Mouse (Mus musculus) splenic B cell, adult 2 months (primary cell): ENCODE results near the gene Cmc2.

Source experiments
- DNase-seq: peaks from one replicate; pipeline ENCODE4 v3.0.0-alpha.2; 2011; ENCODE audit warnings: low read depth, low spot score
- H3K27me3 ChIP-seq: 2 replicates; pipeline ENCODE4 v1.6.1; 2012; ENCODE audit warnings: mild to moderate bottlenecking, low read length, moderate library complexity, mixed read lengths; ENCODE audit not compliant: control insufficient read depth, poor library complexity, insufficient read depth, severe bottlenecking
- H3K36me3 ChIP-seq: 2 replicates; pipeline ENCODE4 v1.6.1; 2012; ENCODE audit warnings: mild to moderate bottlenecking, low read length, moderate library complexity, mixed read lengths; ENCODE audit not compliant: control insufficient read depth, poor library complexity, insufficient read depth, severe bottlenecking

Cmc2 gene

GRCm38 (mm10) chr8:116881396-116881795 is 39.9 kb downstream of the Cmc2 start:
- no peak for DNase-seq
- Histone ChIP-seq H3K36me3 (no peaks in the 10 kb centered on the region), H3K27me3 (no peaks in the 10 kb centered on the region)

- peak; percentile 84 for DNase-seq
- Histone ChIP-seq H3K36me3 (no peaks in the 10 kb centered on the region), H3K27me3 (no peaks in the 10 kb centered on the region)
Observed at GRCm38 (mm10) chr8:116875798-116876450, 45.3 kb downstream of the Cmc2 start.

- no peaks in the 10 kb centered on the region for H3K36me3 ChIP-seq
- no peaks in the 10 kb centered on the region for H3K27me3 ChIP-seq
- DNase-seq: no peak
Observed at GRCm38 (mm10) chr8:116873986-116874385, 47.3 kb downstream of the Cmc2 start.

- Histone ChIP-seq H3K27me3 (no peaks in the 10 kb centered on the region), H3K36me3 (no peaks in the 10 kb centered on the region)
- DNase-seq: peak; percentile 62
Observed at GRCm38 (mm10) chr8:116873586-116873985, 47.7 kb downstream of the Cmc2 start.

GRCm38 (mm10) chr8:116872761-116873342 is 48.4 kb downstream of the Cmc2 start:
- peak; percentile 67 for DNase-seq
- no peaks in the 10 kb centered on the region for H3K36me3 ChIP-seq
- no peaks in the 10 kb centered on the region for H3K27me3 ChIP-seq

GRCm38 (mm10) chr8:116868699-116869098 is 52.6 kb downstream of the Cmc2 start:
- DNase-seq: peak; percentile 45
- Histone ChIP-seq H3K36me3 (no peaks in the 10 kb centered on the region), H3K27me3 (no peaks in the 10 kb centered on the region; the same call in 1 of the 2 replicates)

- H3K36me3 ChIP-seq: no peaks in the 10 kb centered on the region
- no peaks in the 10 kb centered on the region; the same call in 1 of the 2 replicates for H3K27me3 ChIP-seq
- no peak for DNase-seq
Observed at GRCm38 (mm10) chr8:116867321-116867720, 53.9 kb downstream of the Cmc2 start.

- peak; percentile 65 for DNase-seq
- no peaks in the 10 kb centered on the region; the same call in 1 of the 2 replicates for H3K27me3 ChIP-seq
- no peaks in the 10 kb centered on the region for H3K36me3 ChIP-seq
Observed at GRCm38 (mm10) chr8:116866118-116866903, 54.9 kb downstream of the Cmc2 start.

GRCm38 (mm10) chr8:116864514-116864913 is 56.7 kb downstream of the Cmc2 start:
- Histone ChIP-seq H3K36me3 (no peaks in the 10 kb centered on the region), H3K27me3 (no peaks in the 10 kb centered on the region; the same call in 1 of the 2 replicates)
- DNase-seq: no peak

- Histone ChIP-seq H3K36me3 (no peaks in the 10 kb centered on the region), H3K27me3 (no peaks in the 10 kb centered on the region; the same call in 1 of the 2 replicates)
- no peak for DNase-seq
Observed at GRCm38 (mm10) chr8:116864022-116864387, 57.2 kb downstream of the Cmc2 start.

GRCm38 (mm10) chr8:116863357-116864021 is 57.8 kb downstream of the Cmc2 start:
- Histone ChIP-seq H3K36me3 (no peaks in the 10 kb centered on the region), H3K27me3 (no peaks in the 10 kb centered on the region; the same call in 1 of the 2 replicates)
- no peak for DNase-seq

GRCm38 (mm10) chr8:116862191-116862590 is 59.1 kb downstream of the Cmc2 start:
- no peaks in the 10 kb centered on the region for H3K36me3 ChIP-seq
- H3K27me3 ChIP-seq: no peaks in the 10 kb centered on the region; the same call in 1 of the 2 replicates
- DNase-seq: no peak

- H3K27me3 ChIP-seq: no peaks in the 10 kb centered on the region; the same call in 1 of the 2 replicates
- DNase-seq: no peak
- H3K36me3 ChIP-seq: no peaks in the 10 kb centered on the region
Observed at GRCm38 (mm10) chr8:116852042-116852441, 69.2 kb downstream of the Cmc2 start.

- no peaks in the 10 kb centered on the region for H3K36me3 ChIP-seq
- H3K27me3 ChIP-seq: no peaks in the 10 kb centered on the region; the same call in 1 of the 2 replicates
- DNase-seq: no peak
Observed at GRCm38 (mm10) chr8:116848042-116848441, 73.2 kb downstream of the Cmc2 start.
